Mouse (Mus musculus): ENCODE results near the gene Epb42. TPM values are rescaled to one million over a fixed set of nuclear protein-coding genes. Genes with fewer than 3 reads are reported as not detected.
"Not testable (repeated sequence)": the region's sequence is repeated elsewhere in the genome, so short reads cannot be mapped to it uniquely, and the experiment has no call there.

Epb42 gene
- polyA plus RNA-seq, 1 experiment from 2014 or later: 0.44 TPM

DNA sequence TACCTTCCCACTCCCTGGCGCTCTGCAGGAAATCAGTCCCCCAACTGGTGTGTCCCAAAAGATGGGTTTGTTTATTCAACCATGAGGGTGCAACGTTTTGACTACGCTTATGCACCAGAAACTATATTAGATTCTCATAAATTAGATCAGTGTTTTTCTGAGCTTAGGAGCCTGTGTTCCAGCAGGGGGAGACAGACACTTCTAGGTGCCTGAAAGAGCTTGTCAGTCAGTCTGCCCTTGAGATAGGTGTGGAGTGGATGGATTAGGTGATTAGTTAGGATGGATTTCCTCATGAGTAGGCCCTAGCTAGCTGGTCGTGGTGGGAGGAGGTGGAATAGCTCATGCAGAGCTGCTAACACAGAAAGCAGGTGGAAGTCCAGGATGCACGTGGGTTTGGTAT, 4.2 kb upstream of the Epb42 start:
- no peak for ATAC-seq (replicated peaks)
- Histone ChIP-seq H3K4me2 (no peak overlapping the region), H3K9me3 (no peaks in the 10 kb centered on the region), H3K36me3 (replicated peaks) (no peaks in the 10 kb centered on the region), H3K4me1 (no peaks in the 10 kb centered on the region), H3K27ac (no peak overlapping the region), H3K4me3 (no peak overlapping the region), H3K27me3 (replicated peaks) (no peaks in the 10 kb centered on the region), H3K9ac (no peak overlapping the region)
- WGBS: 53% methylated on average over 5 of the region's 5 CpGs

DNA sequence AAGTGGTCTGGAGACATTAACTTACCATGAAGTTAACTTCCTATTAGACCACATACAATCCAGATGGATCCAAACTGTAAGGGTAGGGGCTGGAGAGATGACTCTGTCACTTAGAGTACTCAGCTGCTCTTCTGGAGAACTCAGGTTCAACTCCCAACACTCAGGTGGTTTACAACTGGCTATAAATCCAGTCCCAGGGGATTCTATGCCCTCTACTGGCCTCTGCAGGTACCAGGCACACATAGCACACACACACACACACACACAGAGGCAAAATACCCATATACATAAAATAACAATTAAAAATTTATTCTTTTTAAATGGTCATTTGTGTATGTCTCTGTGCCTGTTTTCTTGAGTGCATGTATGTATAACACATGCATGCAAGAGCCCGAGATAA, 2.5 kb upstream of the Epb42 start:
- H3K27me3 ChIP-seq (replicated peaks): no peaks in the 10 kb centered on the region
- H3K9me3 ChIP-seq: no peaks in the 10 kb centered on the region
- WGBS: 86% methylated on average over 1 of the region's 1 CpGs
- H3K36me3 ChIP-seq (replicated peaks): no peaks in the 10 kb centered on the region
- no peak overlapping the region for H3K27ac ChIP-seq
- H3K4me2 ChIP-seq: no peak overlapping the region
- no peak overlapping the region for H3K4me3 ChIP-seq
- no peaks in the 10 kb centered on the region for H3K4me1 ChIP-seq
- ATAC-seq (replicated peaks): no peak
- H3K9ac ChIP-seq: no peak overlapping the region

DNA sequence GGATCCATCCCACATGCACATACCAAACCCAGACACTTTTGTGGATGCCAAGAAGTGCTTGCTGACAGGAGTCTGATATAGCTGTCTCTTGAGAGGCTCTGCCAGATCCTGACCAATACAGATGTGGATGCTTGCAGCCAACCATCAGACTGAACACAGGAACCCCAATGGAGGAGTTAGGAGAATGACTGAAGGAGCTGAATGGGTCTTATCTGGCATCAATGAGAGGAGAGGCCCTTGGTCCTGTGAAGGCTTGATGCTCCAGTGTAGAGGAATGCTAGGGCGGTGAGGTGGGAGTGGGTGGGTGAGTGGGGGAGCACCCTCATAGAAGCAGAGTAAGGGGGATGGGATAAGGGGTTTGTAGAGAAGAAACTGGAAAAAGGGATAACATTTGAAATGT, 2.0 kb upstream of the Epb42 start:
- H3K9ac ChIP-seq; H3K4me1 ChIP-seq; H3K4me3 ChIP-seq; ATAC-seq (replicated peaks); H3K27ac ChIP-seq; H3K27me3 ChIP-seq (replicated peaks); H3K4me2 ChIP-seq; H3K9me3 ChIP-seq; H3K36me3 ChIP-seq (replicated peaks): not testable (repeated sequence)
- 95% methylated on average over 1 of the region's 1 CpGs for WGBS

DNA sequence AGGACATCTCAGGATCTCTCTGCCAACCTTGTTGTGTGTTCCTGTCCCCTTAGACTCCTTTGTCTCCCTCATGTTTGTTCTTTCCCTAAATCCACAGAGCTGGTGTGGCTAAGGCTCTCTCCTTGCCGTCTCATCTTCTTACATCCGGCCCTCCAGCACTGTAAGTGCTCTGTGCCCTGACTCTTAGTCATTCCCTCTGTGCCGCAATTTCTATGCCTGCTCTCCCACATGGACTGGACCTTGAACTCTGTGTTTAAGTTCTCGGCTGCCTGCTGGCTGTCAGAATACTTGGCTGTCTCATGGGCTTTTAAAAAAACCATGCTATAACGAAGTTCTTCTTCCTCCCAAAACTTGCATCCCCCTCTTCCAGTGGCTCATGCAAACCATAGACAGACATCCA, 14.0 kb downstream of the Epb42 start:
- H3K9ac ChIP-seq: no peak overlapping the region
- H3K27me3 ChIP-seq (replicated peaks): no peaks in the 10 kb centered on the region
- H3K27ac ChIP-seq: no peak overlapping the region
- ATAC-seq (replicated peaks): no peak
- H3K9me3 ChIP-seq: no peaks in the 10 kb centered on the region
- no peak overlapping the region for H3K4me2 ChIP-seq
- no peaks in the 10 kb centered on the region for H3K4me1 ChIP-seq
- peaks cover under 1% of the 10 kb centered on the region; the same call in 1 of the 2 replicates for H3K36me3 ChIP-seq (replicated peaks)
- 72% methylated on average over 5 of the region's 5 CpGs for WGBS
- no peak overlapping the region for H3K4me3 ChIP-seq

DNA sequence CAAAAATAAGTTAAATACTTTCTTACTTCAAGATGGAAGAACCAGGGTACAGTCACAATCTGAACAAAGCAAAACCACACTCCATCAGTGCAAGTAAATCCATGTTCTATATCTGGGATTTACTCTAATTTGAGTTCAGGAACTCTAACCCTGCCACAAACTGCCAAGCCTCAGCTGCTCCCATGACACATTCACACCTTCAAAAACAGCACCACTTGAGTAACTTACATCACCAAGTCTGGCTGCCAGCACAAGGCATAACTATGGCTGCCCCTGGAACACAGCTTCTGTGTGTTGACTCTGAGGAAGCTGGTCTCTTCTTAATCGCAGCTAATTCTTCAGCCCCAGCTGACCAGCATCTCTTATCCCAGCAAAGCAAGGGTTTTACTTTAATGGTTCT, 19.7 kb downstream of the Epb42 start:
- no peak for ATAC-seq (replicated peaks)
- Histone ChIP-seq H3K27me3 (replicated peaks) (no peaks in the 10 kb centered on the region), H3K4me3 (no peak overlapping the region), H3K9me3 (no peaks in the 10 kb centered on the region), H3K27ac (no peak overlapping the region), H3K4me1 (no peaks in the 10 kb centered on the region), H3K4me2 (no peak overlapping the region), H3K9ac (no peak overlapping the region), H3K36me3 (replicated peaks) (peaks cover 31% of the 10 kb centered on the region)
- whole genome bisulfite sequencing: 97% methylated on average over 1 of the region's 1 CpGs

DNA sequence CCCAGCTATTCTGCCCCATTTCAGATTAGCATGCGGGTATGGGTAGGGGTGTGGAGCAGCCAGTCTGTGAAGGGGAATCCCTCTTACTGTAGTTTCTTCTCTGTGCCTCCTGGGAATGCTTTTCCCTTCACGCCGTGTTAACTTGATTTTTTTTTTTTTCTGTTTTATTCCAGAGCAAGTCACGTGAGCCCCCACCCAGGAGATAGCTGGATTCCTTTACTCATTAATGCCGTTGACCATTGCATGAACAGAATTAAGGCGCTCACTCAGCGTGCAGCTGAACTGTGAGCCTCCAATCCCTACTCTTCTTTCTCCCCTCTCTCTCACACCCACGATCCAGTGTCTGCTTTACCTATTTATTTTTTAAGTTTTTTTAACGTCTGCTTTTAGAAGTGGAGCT, 20.6 kb downstream of the Epb42 start:
- Histone ChIP-seq H3K4me3 (no peak overlapping the region), H3K27me3 (replicated peaks) (no peaks in the 10 kb centered on the region), H3K4me1 (no peaks in the 10 kb centered on the region), H3K36me3 (replicated peaks) (peaks cover 40% of the 10 kb centered on the region), H3K27ac (no peak overlapping the region), H3K9me3 (no peaks in the 10 kb centered on the region), H3K4me2 (no peak overlapping the region), H3K9ac (no peak overlapping the region)
- WGBS: 84% methylated on average over 9 of the region's 9 CpGs
- no peak for ATAC-seq (replicated peaks)

DNA sequence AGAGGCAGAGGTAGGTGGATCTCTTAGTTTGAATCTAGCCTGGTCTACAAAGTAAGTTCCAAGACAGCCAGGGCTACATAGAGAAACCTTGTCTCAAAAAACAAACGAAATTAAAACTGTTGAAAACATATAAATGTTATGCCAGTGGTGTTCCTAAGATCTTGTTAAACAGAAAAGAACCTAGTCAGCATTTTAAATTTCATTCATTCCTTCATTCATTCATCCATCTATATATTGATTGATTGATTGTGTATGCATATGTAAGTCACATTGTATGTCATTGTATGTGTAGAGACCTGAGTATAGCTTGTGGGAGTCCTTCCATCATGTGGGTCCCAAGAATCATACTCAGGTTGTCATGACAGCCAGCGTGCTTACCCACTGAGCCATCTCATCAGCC, 21.4 kb downstream of the Epb42 start:
- WGBS: 88% methylated on average over 2 of the region's 2 CpGs
- Histone ChIP-seq H3K4me2 (no peak overlapping the region), H3K27ac (no peak overlapping the region), H3K9ac (no peak overlapping the region), H3K4me3 (no peak overlapping the region), H3K9me3 (no peaks in the 10 kb centered on the region), H3K36me3 (replicated peaks) (peaks cover 41% of the 10 kb centered on the region), H3K27me3 (replicated peaks) (no peaks in the 10 kb centered on the region), H3K4me1 (no peaks in the 10 kb centered on the region)
- ATAC-seq (replicated peaks): no peak

DNA sequence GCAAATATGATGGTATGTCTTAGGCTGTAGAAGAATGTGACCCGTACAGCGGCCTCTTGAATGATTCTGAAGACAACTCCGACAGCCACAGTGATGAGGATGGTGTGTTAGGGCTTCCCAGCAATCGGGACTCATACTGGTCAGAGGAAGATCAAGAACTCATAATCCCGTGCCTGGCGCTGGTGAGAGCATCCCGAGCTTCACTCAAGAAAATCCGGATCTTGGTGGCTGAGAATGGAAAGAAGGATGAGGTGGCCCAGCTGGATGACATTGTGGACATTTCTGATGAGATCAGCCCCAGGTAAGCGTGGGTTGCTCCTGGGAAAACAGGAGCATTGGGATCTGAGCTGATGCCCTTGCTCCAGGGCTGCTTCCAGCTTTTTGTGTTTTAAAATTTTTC, 24.2 kb downstream of the Epb42 start:
- no peak for ATAC-seq (replicated peaks)
- Histone ChIP-seq H3K4me2 (no peak overlapping the region), H3K9ac (no peak overlapping the region), H3K9me3 (no peaks in the 10 kb centered on the region), H3K27me3 (replicated peaks) (no peaks in the 10 kb centered on the region), H3K27ac (no peak overlapping the region), H3K4me3 (no peak overlapping the region), H3K4me1 (peaks cover 11% of the 10 kb centered on the region), H3K36me3 (replicated peaks) (peaks cover 38% of the 10 kb centered on the region)
- 91% methylated on average over 9 of the region's 9 CpGs for WGBS

DNA sequence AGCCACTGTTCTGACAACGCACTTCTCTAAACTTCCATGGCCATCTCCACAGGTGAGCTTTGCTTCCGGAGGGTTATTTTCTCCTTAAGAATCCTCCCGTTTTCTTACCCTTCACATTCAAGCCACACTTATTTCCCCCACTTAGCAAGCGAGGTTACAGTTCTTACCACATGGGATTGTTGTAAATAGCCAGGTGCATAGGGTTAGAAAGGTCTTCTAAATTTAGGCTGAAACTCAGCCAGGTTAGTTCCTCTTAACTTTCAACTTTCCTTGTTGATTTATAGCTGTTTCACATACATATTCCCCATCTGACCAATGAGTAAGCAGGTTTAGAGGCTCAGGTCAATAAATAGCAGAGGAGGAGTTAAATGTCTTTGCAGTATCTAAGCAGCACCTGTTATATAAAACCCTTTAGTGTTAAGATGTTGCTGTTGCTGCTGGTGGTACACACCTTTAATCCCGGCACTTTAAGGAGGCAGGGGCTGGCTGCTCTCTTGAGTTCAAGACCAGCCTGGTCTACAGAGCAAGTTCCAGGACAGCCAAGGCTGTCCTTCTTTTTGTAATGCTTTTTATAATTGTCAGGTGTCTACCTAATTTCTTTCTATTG, 27.7 kb downstream of the Epb42 start:
- H3K4me2 ChIP-seq: peak overlapping the region; percentile 89
- peak overlapping the region; percentile 87 for H3K9ac ChIP-seq
- H3K4me3 ChIP-seq: peak overlapping the region; percentile 93
- H3K36me3 ChIP-seq (replicated peaks): peaks cover 17% of the 10 kb centered on the region
- no peaks in the 10 kb centered on the region for H3K27me3 ChIP-seq (replicated peaks)
- H3K9me3 ChIP-seq: no peaks in the 10 kb centered on the region
- WGBS: 31% methylated on average over 5 of the region's 5 CpGs
- ATAC-seq (replicated peaks): no peak
- H3K4me1 ChIP-seq: peaks cover 11% of the 10 kb centered on the region
- no peak overlapping the region for H3K27ac ChIP-seq

DNA sequence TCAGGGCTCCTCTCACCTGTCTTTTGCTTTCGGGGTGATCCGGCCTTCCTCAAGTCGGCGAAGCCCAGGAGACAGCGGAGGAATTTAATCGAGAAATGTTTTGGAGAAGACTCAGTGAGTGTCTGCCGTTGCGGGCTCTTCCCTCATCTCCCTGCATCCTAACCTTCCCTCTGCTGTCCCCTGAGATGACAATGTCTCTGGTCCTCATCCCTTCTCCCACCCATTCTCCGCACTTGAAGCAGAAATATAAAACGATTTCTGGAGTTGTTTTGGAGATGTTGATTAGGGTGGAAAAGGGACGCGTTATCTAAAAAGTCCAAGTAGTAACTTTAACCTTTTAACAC, 28.2 kb downstream of the Epb42 start:
- whole genome bisulfite sequencing: 2% methylated on average over 12 of the region's 12 CpGs
- Histone ChIP-seq H3K9me3 (no peaks in the 10 kb centered on the region), H3K4me1 (peaks cover 11% of the 10 kb centered on the region), H3K9ac (peak overlapping the region; percentile 87), H3K27me3 (replicated peaks) (no peaks in the 10 kb centered on the region), H3K4me3 (peak overlapping the region; percentile 93), H3K27ac (peak overlapping the region; percentile 70), H3K4me2 (peak overlapping the region; percentile 89), H3K36me3 (replicated peaks) (peaks cover 17% of the 10 kb centered on the region)
- ATAC-seq (replicated peaks): peak; percentile 28; the same call in 1 of the 2 replicates

DNA sequence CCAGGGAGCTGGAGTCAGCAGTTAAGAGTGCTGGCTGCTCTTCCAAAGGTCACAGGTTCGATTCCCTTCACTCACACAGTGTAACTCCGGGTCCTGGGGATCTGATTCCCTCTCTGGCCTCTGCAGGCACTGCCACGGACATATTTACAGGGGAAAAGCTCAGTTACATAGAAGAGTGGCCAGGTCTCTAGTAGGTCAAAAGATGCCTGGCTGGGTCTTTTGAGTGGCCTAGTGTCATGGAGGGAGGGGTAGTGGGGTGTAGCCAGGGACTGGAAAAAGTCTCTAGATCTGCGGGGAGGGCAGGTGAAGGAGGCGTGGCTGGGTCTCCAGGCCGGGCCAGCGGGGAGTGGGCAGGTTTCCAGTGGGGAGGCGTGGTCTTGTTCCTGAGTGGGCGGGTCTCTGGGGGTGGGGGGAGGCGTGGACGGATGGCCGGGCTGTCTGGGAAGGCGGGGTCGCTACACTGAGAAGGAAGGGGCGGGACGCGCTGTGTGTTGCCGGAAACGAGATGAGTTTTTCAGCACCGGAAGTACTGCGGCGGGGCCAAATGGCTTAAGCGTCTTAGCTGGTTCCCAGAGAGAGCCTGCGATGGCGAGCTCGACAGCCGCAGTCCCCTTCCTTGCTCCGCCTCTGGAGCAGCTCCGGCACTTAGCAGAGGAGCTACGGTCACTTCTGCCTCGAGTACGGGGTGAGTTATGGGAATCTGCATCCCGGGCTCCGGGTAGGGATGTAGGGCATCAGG, 28.8 kb downstream of the Epb42 start, which contains the start of gene Ccndbp1:
Gene Ccndbp1, plus strand, starts transcription at position 479 of the 739 bp plus-strand sequence.
- Histone ChIP-seq H3K36me3 (replicated peaks) (peaks cover 17% of the 10 kb centered on the region), H3K4me2 (peak within 1 kb of the TSS; percentile 89), H3K4me1 (peaks cover 11% of the 10 kb centered on the region), H3K27me3 (replicated peaks) (no peaks in the 10 kb centered on the region), H3K9ac (peak within 1 kb of the TSS; percentile 87), H3K27ac (peak within 1 kb of the TSS; percentile 70), H3K4me3 (peak within 1 kb of the TSS; percentile 93), H3K9me3 (no peaks in the 10 kb centered on the region)
- 2% methylated on average over 32 of the region's 34 CpGs for WGBS
- ATAC-seq (replicated peaks): peak; percentile 98

DNA sequence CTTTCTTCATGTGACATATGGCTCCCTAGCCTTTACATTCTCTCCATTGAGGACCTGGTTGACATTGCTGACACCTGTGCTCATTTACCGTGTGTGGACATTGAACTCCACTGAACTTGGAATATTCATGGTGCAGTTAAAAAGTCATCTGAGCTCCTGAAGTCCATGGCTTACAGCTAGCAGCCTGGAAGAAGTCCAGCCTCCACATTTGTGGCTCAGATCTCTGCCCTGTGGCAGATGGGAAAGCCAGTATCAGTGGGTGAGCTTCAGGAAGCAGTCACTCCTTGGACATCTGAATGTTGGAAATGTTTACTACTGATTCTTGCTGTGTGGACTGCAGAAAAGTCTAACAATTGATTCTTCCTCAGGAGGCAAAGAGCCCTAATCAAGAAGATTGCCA, 29.9 kb downstream of the Epb42 start:
- Histone ChIP-seq H3K9me3 (no peaks in the 10 kb centered on the region), H3K4me2 (no peak overlapping the region), H3K4me1 (peaks cover 11% of the 10 kb centered on the region), H3K36me3 (replicated peaks) (peaks cover 8% of the 10 kb centered on the region; the same call in 1 of the 2 replicates), H3K27me3 (replicated peaks) (no peaks in the 10 kb centered on the region), H3K4me3 (no peak overlapping the region), H3K27ac (no peak overlapping the region), H3K9ac (no peak overlapping the region)
- no peak for ATAC-seq (replicated peaks)
- WGBS: 95% methylated on average over 1 of the region's 1 CpGs
